Mouse (Mus musculus): Measurements from ENCODE around the gene Nlrp9a.
"Not testable (repeated sequence)": the region's sequence is repeated elsewhere in the genome, so short reads cannot be mapped to it uniquely, and the experiment has no call there.

Gene Nlrp9a

DNA sequence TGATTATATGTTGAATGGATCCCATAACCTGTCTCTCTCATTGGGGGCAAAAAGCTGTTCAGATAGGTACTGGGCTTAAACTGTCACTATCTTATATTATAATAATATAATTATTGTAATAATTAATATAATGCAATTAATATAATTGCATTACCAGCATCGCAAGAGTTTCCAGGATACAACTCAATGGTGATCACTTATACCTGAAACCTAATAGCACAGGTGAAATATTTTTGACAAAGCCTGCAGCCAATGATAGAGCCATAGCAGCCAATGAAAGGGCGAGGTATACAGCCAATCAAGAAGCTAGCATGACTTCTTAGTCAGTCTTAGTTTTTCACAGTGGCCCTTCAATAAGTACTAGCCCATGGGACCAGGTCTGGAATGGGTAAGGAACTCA lies at the start of gene Nlrp9a:
TSS of gene Nlrp9a (plus strand) at position 301 of the 400 bp plus-strand sequence.
- in situ Hi-C loops (cut with MboI, MseI): not testable (repeated sequence)

DNA sequence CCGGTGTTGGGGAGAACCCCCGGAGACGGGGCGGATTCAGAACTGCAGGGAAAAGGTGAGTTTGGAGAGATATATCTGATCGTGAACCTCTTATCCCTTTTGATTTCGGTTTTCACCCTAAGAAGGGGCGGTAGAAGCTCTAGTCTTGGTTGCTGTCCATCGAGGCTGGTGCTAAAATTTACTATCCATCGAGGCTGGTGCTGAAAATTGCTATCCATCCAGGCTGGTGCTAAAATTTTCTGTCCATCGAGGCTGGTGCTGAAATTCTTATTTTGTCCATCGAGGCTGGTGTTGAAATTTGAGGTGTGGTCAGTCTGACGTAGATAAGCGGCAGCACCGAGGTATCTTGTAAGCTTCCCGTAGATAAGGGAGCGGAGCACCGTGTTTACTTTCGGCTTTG lies 45.3 kb upstream of the Nlrp9a start:
- in situ Hi-C loops (cut with MboI, MseI): not testable (repeated sequence)

DNA sequence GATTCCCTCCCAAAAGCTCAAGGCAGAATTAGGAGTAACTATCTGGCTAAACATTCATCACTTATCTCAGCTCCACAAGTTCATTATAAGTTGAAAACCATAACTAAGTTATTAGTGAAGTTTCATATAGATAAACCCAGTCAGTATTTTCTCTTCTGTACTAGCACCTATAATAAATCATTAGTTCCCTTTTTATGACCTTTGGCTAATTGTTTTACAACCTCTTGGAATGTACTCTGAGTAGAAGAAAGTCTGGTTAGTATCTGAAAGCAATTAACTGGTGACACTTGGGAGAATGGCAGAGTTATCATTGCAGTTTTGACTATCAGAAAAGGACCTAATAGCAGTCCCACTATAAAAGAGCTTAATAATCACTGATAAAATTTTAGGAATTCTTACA lies 54.3 kb downstream of the Nlrp9a start:
- in situ Hi-C loops (cut with MboI, MseI): no loop called here

DNA sequence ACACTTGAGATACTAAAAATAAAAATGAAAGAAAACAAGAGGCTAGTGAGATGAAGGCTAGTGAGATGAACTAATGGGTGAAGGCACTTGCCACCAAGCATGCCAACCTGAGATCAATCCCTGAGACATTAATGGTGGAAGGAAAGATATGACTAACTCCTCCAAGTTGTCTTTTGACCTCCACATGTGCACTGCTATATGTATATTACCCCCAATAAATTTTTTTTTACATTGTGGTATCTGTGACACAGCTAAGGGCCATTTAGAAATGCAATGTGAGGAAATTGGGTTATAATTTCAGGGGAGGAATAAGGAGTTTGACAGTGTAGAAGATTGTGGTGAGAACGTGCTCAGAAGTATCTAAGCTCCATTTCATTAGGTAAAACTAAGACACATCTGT lies 55.0 kb downstream of the Nlrp9a start:
- in situ Hi-C loops (cut with MboI, MseI): no loop called here

DNA sequence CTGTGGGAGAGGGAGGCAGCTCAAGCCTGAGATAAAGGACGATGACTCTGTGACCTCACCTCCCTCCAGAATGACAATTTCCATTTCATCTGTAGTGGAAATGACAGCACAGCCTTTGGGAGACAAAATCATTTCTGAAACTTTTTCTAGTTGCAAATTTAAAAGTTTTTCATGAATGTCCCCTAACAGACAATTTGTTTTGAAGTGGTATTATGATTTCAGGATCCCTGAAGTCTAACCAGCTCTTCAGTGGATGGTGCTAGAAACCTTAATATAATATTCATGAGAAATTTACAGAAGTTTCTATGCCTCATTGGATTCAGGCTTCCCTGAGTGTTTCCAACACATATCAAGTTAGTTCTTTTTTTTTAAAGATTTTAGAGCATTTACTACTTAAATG lies 83.5 kb downstream of the Nlrp9a start, which contains the start of gene Vmn1r185:
TSS of gene Vmn1r185 (minus strand) at position 101 of the 400 bp plus-strand sequence.
- in situ Hi-C loops (cut with MboI, MseI): not testable (repeated sequence)

Measured in regulatory T cell (primary cell).